Mouse (Mus musculus) forebrain, embryonic 11.5 days (tissue): ENCODE measurements at regions not wholly inside any gene's neighbourhood (a gene's known extent, or its start where the extent isn't known, plus 50 kb on each side); places are given as distances from the start of the nearest gene placed in this dataset.

ENCODE experiments used
- ATAC-seq: fragments of 200-750 bp; cut with Nextera tagmentation; replicated peaks from 2 replicates; pipeline ENCODE4 v1.8.0; 2017; ENCODE audit warnings: moderate TSS enrichment; ENCODE audit not compliant: low FRiP score
- DNase-seq: peaks from one replicate; pipeline ENCODE4 v3.0.0-alpha.2; 2017; ENCODE audit warnings: low spot score
- H3K27ac ChIP-seq: fragments of 300-500 bp; sonication (generic); 2 replicates; pipeline ENCODE4 v1.5.1; 2014; ENCODE audit warnings: low read depth, low read length
- H3K27me3 ChIP-seq: fragments of 300-500 bp; sonication (generic); 2 replicates; pipeline ENCODE4 v1.6.1; 2014; ENCODE audit warnings: mild to moderate bottlenecking, low read length, mixed read lengths; ENCODE audit not compliant: control insufficient read depth, insufficient read depth
- H3K36me3 ChIP-seq: fragments of 300-500 bp; sonication (generic); 2 replicates; pipeline ENCODE4 v1.6.1; 2014; ENCODE audit warnings: mild to moderate bottlenecking, low read length, moderate library complexity, mixed read lengths; ENCODE audit not compliant: control insufficient read depth, insufficient read depth
- H3K4me1 ChIP-seq: fragments of 300-500 bp; sonication (generic); replicated peaks from 2 replicates; pipeline ENCODE4 v1.6.1; 2014; ENCODE audit warnings: low read length, mixed read lengths; ENCODE audit not compliant: control insufficient read depth, insufficient read depth
- H3K4me2 ChIP-seq: fragments of 300-500 bp; sonication (generic); 2 replicates; pipeline ENCODE4 v1.6.1; 2014; ENCODE audit warnings: low read depth, mild to moderate bottlenecking, low read length, moderate library complexity, mixed read lengths; ENCODE audit not compliant: severe bottlenecking
- H3K4me3 ChIP-seq: fragments of 300-500 bp; sonication (generic); 2 replicates; pipeline ENCODE4 v1.5.1; 2014; ENCODE audit warnings: low read depth, low read length
- H3K9ac ChIP-seq: fragments of 300-500 bp; sonication (generic); 2 replicates; pipeline ENCODE4 v1.6.1; 2014; ENCODE audit warnings: low read length
- H3K9me3 ChIP-seq: fragments of 300-500 bp; sonication (generic); 2 replicates; pipeline ENCODE4 v1.6.1; 2016; ENCODE audit warnings: low read length, mixed read lengths; ENCODE audit not compliant: control insufficient read depth
- WGBS: fragments of 180-500 bp; shearing (Covaris S2); extraction: QIAGEN DNeasy Blood & Tissue Kit; methylation state at CpG from one replicate; pipeline ENCODE4 v1.1.7; 2014; 5-methylcytosine and 5-hydroxymethylcytosine counted together

DNA sequence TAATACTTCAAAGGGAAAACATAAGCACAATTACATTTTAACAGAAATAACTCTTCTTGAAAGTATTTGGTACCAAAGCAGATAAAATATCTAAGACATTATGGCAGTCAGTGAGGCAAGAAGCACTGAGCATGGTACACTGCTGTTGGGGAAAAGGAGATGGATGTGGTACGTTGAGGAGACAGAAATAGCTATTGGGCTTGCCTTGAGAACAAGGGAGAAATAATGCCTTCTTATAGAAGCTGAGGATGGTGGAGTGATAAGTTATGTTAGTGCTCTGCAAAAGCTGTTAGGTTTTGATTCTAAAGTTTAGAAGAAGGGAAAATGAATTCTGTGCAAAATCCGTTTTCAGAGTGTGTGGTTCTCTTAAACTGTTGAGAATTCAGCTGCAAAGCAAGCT lies 633.7 kb upstream of the Tpm3-rs7 start:
- Histone ChIP-seq H3K36me3 (no peaks in the 10 kb centered on the region), H3K9me3 (no peaks in the 10 kb centered on the region), H3K4me1 (no peaks in the 10 kb centered on the region), H3K9ac (no peak overlapping the region), H3K27me3 (no peaks in the 10 kb centered on the region), H3K4me3 (no peak overlapping the region), H3K4me2 (no peak overlapping the region), H3K27ac (no peak overlapping the region)
- ATAC-seq (no peak), DNase-seq (no peak)
- 81% methylated on average over 2 of the region's 2 CpGs for WGBS

GRCm38 (mm10) chr14:112686037-112686436 lies 628.4 kb upstream of the Tpm3-rs7 start:
- no peak overlapping the region for H3K27ac ChIP-seq
- no peak for ATAC-seq
- no peak overlapping the region for H3K9ac ChIP-seq
- H3K36me3 ChIP-seq, result no peaks in the 10 kb centered on the region
- no peak overlapping the region for H3K4me3 ChIP-seq
- no peaks in the 10 kb centered on the region for H3K9me3 ChIP-seq
- no peak for DNase-seq
- H3K4me1 ChIP-seq, result no peaks in the 10 kb centered on the region
- 69% methylated on average over 2 of the region's 2 CpGs for WGBS
- no peak overlapping the region for H3K4me2 ChIP-seq
- H3K27me3 ChIP-seq, result no peaks in the 10 kb centered on the region

GRCm38 (mm10) chr14:112719513-112719912 lies 594.9 kb upstream of the Tpm3-rs7 start:
- no peak for DNase-seq
- H3K27ac ChIP-seq, result no peak overlapping the region
- no peaks in the 10 kb centered on the region for H3K27me3 ChIP-seq
- no peak for ATAC-seq
- H3K36me3 ChIP-seq, result no peaks in the 10 kb centered on the region
- no peaks in the 10 kb centered on the region for H3K9me3 ChIP-seq
- no peaks in the 10 kb centered on the region for H3K4me1 ChIP-seq
- H3K4me3 ChIP-seq, result no peak overlapping the region
- no peak overlapping the region for H3K9ac ChIP-seq
- 81% methylated on average over 10 of the region's 10 CpGs for WGBS
- no peak overlapping the region for H3K4me2 ChIP-seq
